Mouse (Mus musculus): Measurements from ENCODE around the gene Pink1.

GRCm38 (mm10) chr4:138368498-138369260 lies 42.6 kb upstream of the Pink1 start:
- TF ChIP-seq CHD2 (IDR thresholded peaks at IDR 0.05; ENCODE audit: low read depth, low read length) (no peak), HCFC1 (IDR thresholded peaks at IDR 0.05; ENCODE audit: borderline replicate concordance, insufficient read depth, low read length) (no peak), ZC3H11A (IDR thresholded peaks at IDR 0.05; ENCODE audit: borderline replicate concordance, low read depth, low read length) (no peak)

Data from ES-E14 (cell line).